In the genomic region with DNA sequence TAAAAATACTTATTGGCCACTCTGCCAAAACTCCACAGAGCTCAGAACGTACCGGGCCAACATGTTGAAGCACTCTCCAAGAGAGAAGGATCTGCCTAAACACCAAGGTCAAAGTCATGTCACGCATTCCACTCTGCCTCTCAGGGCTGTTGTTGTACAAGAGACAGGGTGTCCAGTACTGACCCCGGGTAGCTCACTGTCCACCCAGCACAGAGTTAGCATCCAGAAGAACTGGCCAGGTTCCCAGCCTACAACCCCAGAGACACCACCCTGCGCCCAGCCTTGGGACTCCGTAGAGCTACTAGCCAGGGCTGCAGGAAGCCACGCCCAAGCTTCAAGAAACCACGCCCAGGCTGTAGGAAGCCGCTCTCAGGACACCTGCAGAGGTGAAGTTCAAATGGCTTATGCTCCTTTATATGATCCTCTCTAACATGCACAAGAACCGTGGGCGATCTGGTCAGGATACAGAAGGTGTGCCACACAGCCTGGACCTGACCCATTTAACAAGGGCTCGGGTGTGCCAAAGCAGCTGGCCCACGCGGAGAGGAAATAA, we compare ENCODE assay signal across 9 mouse cellular contexts. TPM values are rescaled to one million over a fixed set of nuclear protein-coding genes. Genes with fewer than 3 reads are reported as not detected.
A peak's percentile ranks its signal among the peaks of the same experiment; 100 is the strongest.
DNase-seq lines count a peak whose midpoint lies in the region; ATAC-seq and TF ChIP-seq lines count a peak whose summit lies in the region.
"Had no signal": no experiment of that assay in that cellular context is flagged by ENCODE, and none has a peak within 500 bp of the region (broad histone marks: within the 10 kb centered on the region; RNA-seq: fewer than 3 reads in every experiment).

No protein-coding gene starts in this region.

- 0 out of 2 replicates have a peak overlapping the region, but pooled peaks have one; percentile 24 for H3K4me2 ChIP-seq in heart, postnatal 0 days (ENCODE audit: low read depth, low read length)
- H3K4me2 ChIP-seq in liver, postnatal 0 days (ENCODE audit: low read depth, low read length) = no peak overlapping the region
- H3K4me2 ChIP-seq in neural tube, embryonic 15.5 days = no peak overlapping the region

- peaks cover 30% of the 10 kb centered on the region for H3K4me1 ChIP-seq in heart, postnatal 0 days (ENCODE audit: control insufficient read depth, insufficient read depth)
- H3K4me1 ChIP-seq in liver, postnatal 0 days (ENCODE audit: insufficient read depth) = no peaks in the 10 kb centered on the region
- peaks cover 12% of the 10 kb centered on the region for H3K4me1 ChIP-seq in neural tube, embryonic 15.5 days

- peak; percentile 6 for DNase-seq in CD4-positive, CD25-positive, alpha-beta regulatory T cell, adult 2 months (ENCODE audit: low read depth, low spot score)
- peak; percentile 53 for DNase-seq in cerebellum, adult 8-10 months
- DNase-seq in heart, postnatal 0 days (ENCODE audit: low spot score) = peak; percentile 91
- no peak for DNase-seq in liver, postnatal 0 days
- DNase-seq in layer of hippocampus, postnatal 25 days (ENCODE audit: extremely low spot score in 1 of 2, low spot score in 1 of 2) = no peak
- DNase-seq in layer of hippocampus, adult 9-10 months (ENCODE audit: low spot score) = no peak

- TF ChIP-seq CTCF in heart, postnatal 0 days (IDR thresholded peaks at IDR 0.05; ENCODE audit: low read depth) = no peak
- TF ChIP-seq CTCF in liver, postnatal 0 days (IDR thresholded peaks at IDR 0.05; ENCODE audit: low read depth) = no peak

- H3K36me3 ChIP-seq in heart, postnatal 0 days (replicated peaks; ENCODE audit: control insufficient read depth, insufficient read depth, low read length) = no peaks in the 10 kb centered on the region
- no peaks in the 10 kb centered on the region for H3K36me3 ChIP-seq in liver, postnatal 0 days (replicated peaks; ENCODE audit: insufficient read depth, low read length)
- H3K36me3 ChIP-seq in neural tube, embryonic 15.5 days = no peaks in the 10 kb centered on the region

- 0 out of 2 replicates have a peak overlapping the region, but pooled peaks have one; percentile 23 for H3K9ac ChIP-seq in heart, postnatal 0 days (replicated peaks; ENCODE audit: low read depth, low read length)
- no peak overlapping the region for H3K9ac ChIP-seq in liver, postnatal 0 days (replicated peaks)
- no peak overlapping the region for H3K9ac ChIP-seq in neural tube, embryonic 15.5 days (replicated peaks)
- H3K9ac ChIP-seq: liver, embryonic 14.5 days had no signal

- H3K27ac ChIP-seq in heart, postnatal 0 days (ENCODE audit: low read depth) = peak overlapping the region; percentile 90
- no peak overlapping the region for H3K27ac ChIP-seq in liver, postnatal 0 days (ENCODE audit: low read depth)
- no peak overlapping the region for H3K27ac ChIP-seq in neural tube, embryonic 15.5 days (replicated peaks)
- H3K27ac ChIP-seq: liver, embryonic 14.5 days had no signal

- no peaks in the 10 kb centered on the region for H3K9me3 ChIP-seq in heart, postnatal 0 days (replicated peaks; ENCODE audit: control insufficient read depth, low read length)
- no peaks in the 10 kb centered on the region for H3K9me3 ChIP-seq in liver, postnatal 0 days (ENCODE audit: low read length)
- H3K9me3 ChIP-seq in neural tube, embryonic 15.5 days (replicated peaks) = no peaks in the 10 kb centered on the region

- H3K27me3 ChIP-seq in heart, postnatal 0 days (ENCODE audit: control insufficient read depth, insufficient read depth, low read length) = no peaks in the 10 kb centered on the region
- 0 out of 2 replicates have a peak, but pooled peaks cover 3% of the 10 kb centered on the region for H3K27me3 ChIP-seq in liver, postnatal 0 days (ENCODE audit: insufficient read depth, low read length)
- no peaks in the 10 kb centered on the region for H3K27me3 ChIP-seq in neural tube, embryonic 15.5 days (replicated peaks)

- ATAC-seq in CD4-positive, CD25-positive, alpha-beta regulatory T cell, adult 4 months = no peak
- ATAC-seq in heart, postnatal 0 days (ENCODE audit: insufficient read depth, low read depth) = peak; percentile 88
- peak; percentile 36; the same call in 1 of the 2 replicates for ATAC-seq in liver, postnatal 0 days
- no peak for ATAC-seq in neural tube, embryonic 15.5 days (ENCODE audit: low FRiP score)

- H3K4me3 ChIP-seq in heart, postnatal 0 days (ENCODE audit: low read depth, low read length) = no peak overlapping the region
- no peak overlapping the region for H3K4me3 ChIP-seq in liver, postnatal 0 days (ENCODE audit: low read depth, low read length)
- no peak overlapping the region for H3K4me3 ChIP-seq in neural tube, embryonic 15.5 days (replicated peaks)

- WGBS in heart, postnatal 0 days = 26% methylated on average over 14 of the region's 14 CpGs
- 38% methylated on average over 14 of the region's 14 CpGs for WGBS in liver, postnatal 0 days (ENCODE audit: insufficient replicate concordance)
- WGBS in neural tube, embryonic 15.5 days = 65% methylated on average over 14 of the region's 14 CpGs

- peak; percentile 33; the same call in 1 of the 2 replicates for TF ChIP-seq EP300 in heart, postnatal 0 days (IDR thresholded peaks at IDR 0.05; ENCODE audit: low read depth)
- TF ChIP-seq EP300 in liver, postnatal 0 days (IDR thresholded peaks at IDR 0.05; ENCODE audit: low read depth) = no peak

RNA-seq across cellular contexts. Expression of a gene that starts 30.7 kb away (rescaled TPM):
- 10 to 100 TPM; 25.8 to 42.0 TPM for polyA plus RNA-seq in CD4-positive, CD25-positive, alpha-beta regulatory T cell, adult 4 months (2017; shearing (Covaris generic))
- total RNA-seq in heart, postnatal 0 days (2014; rRNA removed; ENCODE audit: low replicate concordance) = 92.5 and 95.3 TPM in 2 replicates
- polyA plus RNA-seq in heart, postnatal 0 days (2015; fragmentation: Nextera tagmentation; extraction: Ambion mirVana) = 41.4 and 47.7 TPM in 2 replicates
- 28.8 and 29.2 TPM in 2 replicates for polyA plus RNA-seq in liver, postnatal 0 days (2015; fragmentation: Nextera tagmentation; extraction: Ambion mirVana)
- 10 to 100 TPM; 62.7 to 69.7 TPM for total RNA-seq in layer of hippocampus, postnatal 25 days (2021)
- 79.6 and 82.6 TPM in 2 replicates for polyA plus RNA-seq in neural tube, embryonic 15.5 days (2015; fragmentation: Nextera tagmentation; extraction: Ambion mirVana)

RNA-seq across cellular contexts. Expression of a gene that starts 41.1 kb away (rescaled TPM):
- polyA plus RNA-seq in CD4-positive, CD25-positive, alpha-beta regulatory T cell, adult 4 months (2017; shearing (Covaris generic)) = 10 to 100 TPM; 32.6 to 41.5 TPM
- 72.7 and 739 TPM in 2 replicates for total RNA-seq in heart, postnatal 0 days (2014; rRNA removed; ENCODE audit: low replicate concordance)
- 240 and 250 TPM in 2 replicates for polyA plus RNA-seq in heart, postnatal 0 days (2015; fragmentation: Nextera tagmentation; extraction: Ambion mirVana)
- polyA plus RNA-seq in liver, postnatal 0 days (2015; fragmentation: Nextera tagmentation; extraction: Ambion mirVana) = 47.9 and 48.3 TPM in 2 replicates
- total RNA-seq in layer of hippocampus, postnatal 25 days (2021) = 100 to 1,000 TPM; 244 to 251 TPM
- 158 and 161 TPM in 2 replicates for polyA plus RNA-seq in neural tube, embryonic 15.5 days (2015; fragmentation: Nextera tagmentation; extraction: Ambion mirVana)

Comparison
In these comparisons a context has a peak if more than half of its experiments do, and no peak if none do; other contexts are left out.
1. DNase-seq: peak in CD4-positive, CD25-positive, alpha-beta regulatory T cell, adult 2 months (single experiment), cerebellum, adult 8-10 months (single experiment) and heart, postnatal 0 days (single experiment); none in liver, postnatal 0 days (single experiment), layer of hippocampus, postnatal 25 days (0 of 2) and layer of hippocampus, adult 9-10 months (single experiment).
2. ATAC-seq: peak in heart, postnatal 0 days (single experiment) and liver, postnatal 0 days (single experiment); none in CD4-positive, CD25-positive, alpha-beta regulatory T cell, adult 4 months (single experiment) and neural tube, embryonic 15.5 days (single experiment).